16 mouse cellular contexts compared by ENCODE assay signal in the genomic region with DNA sequence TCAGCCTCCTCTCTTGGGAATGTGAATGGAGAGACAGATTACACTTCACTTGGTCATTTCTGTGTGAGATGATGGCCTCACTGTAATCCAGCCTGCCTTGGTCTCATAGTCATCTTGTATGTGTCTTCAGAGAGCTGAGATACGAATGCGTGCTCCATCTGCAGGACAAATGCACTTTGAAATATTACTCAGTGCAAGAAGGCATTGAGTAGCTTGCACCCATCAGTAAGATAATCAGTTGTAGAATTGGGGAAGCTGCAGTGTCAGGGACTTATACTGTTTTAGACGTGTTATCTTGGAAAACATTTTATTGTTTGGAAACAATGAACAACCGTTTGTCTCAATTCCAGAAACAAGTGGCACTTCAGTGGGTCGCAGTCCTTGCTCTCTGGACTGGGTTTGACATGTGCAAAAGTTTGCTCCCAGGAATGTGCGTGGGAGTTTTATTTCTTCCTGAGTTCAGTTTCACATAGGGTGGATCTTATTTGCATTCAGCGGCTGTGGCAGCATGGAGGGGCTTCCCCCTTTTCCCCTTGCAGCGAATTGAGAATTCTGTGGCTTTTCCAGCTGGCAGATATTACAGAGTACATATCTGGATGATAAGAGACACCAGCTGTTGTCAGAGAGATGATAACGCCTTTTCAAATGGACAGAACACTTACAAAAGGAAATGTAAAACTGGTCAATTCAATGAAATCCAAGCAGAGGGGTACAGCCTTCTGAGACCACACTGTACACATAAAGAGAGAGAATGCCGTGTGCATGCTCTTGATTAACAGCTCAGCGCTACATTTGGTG. TPM values are rescaled to one million over a fixed set of nuclear protein-coding genes. Genes with fewer than 3 reads are reported as not detected.
DNase-seq lines count a peak whose midpoint lies in the region; ATAC-seq and TF ChIP-seq lines count a peak whose summit lies in the region.
"Had no signal": no experiment of that assay in that cellular context is flagged by ENCODE, and none has a peak within 500 bp of the region (broad histone marks: within the 10 kb centered on the region; RNA-seq: fewer than 3 reads in every experiment).

No protein-coding gene starts in this region.

- H3K4me2 ChIP-seq in liver, embryonic 12.5 days, result peak overlapping the region; percentile 48

- no peaks in the 10 kb centered on the region for H3K9me3 ChIP-seq in liver, embryonic 12.5 days (replicated peaks)

- H3K27ac ChIP-seq in liver, adult 2 months (replicated peaks; ENCODE audit: insufficient read depth, low read depth, low read length), result peak overlapping the region; percentile 49
- peak overlapping the region; percentile 86 for H3K27ac ChIP-seq in liver, embryonic 12.5 days

- peaks cover 25% of the 10 kb centered on the region for H3K4me1 ChIP-seq in liver, adult 2 months (ENCODE audit: control insufficient read depth, insufficient read depth, low read length)
- peaks cover 47% of the 10 kb centered on the region for H3K4me1 ChIP-seq in liver, embryonic 12.5 days

- peak overlapping the region; percentile 5; the same call in 1 of the 2 replicates for H3K9ac ChIP-seq in liver, adult 2 months (ENCODE audit: low read depth, low read length)
- H3K9ac ChIP-seq in liver, embryonic 12.5 days, result peak overlapping the region; percentile 49

- no peaks in the 10 kb centered on the region for H3K36me3 ChIP-seq in liver, adult 2 months (ENCODE audit: control insufficient read depth, insufficient read depth, low read length)
- no peaks in the 10 kb centered on the region for H3K36me3 ChIP-seq in liver, embryonic 12.5 days

- H3K4me3 ChIP-seq in liver, adult 2 months (ENCODE audit: insufficient read depth, low read depth, low read length), result no peak overlapping the region
- H3K4me3 ChIP-seq in liver, embryonic 12.5 days, result no peak overlapping the region

- WGBS in liver, adult 2 months, result 36% methylated on average over 11 of the region's 11 CpGs
- 30% methylated on average over 11 of the region's 11 CpGs for WGBS in liver, embryonic 12.5 days (ENCODE audit: insufficient replicate concordance)

- no peaks in the 10 kb centered on the region for H3K79me2 ChIP-seq in liver, adult 2 months (ENCODE audit: control insufficient read depth, insufficient read depth, low read length)

- H3K27me3 ChIP-seq in liver, adult 2 months (ENCODE audit: control insufficient read depth, insufficient read depth, low read length), result no peaks in the 10 kb centered on the region
- H3K27me3 ChIP-seq in liver, embryonic 12.5 days (replicated peaks), result no peaks in the 10 kb centered on the region

- ATAC-seq in liver, embryonic 12.5 days, result peak; percentile 49
- ATAC-seq in granulocyte monocyte progenitor cell, adult 5-6 weeks (replicated peaks; ENCODE audit: poor library complexity, severe bottlenecking), result no peak
- ATAC-seq: intestine, postnatal 0 days had no signal

- DNase-seq in heart, adult 11 months, result peak; percentile 90
- no peak for DNase-seq in heart, adult 8-10 months (ENCODE audit: low spot score)
- DNase-seq in liver, adult 2 months (ENCODE audit: extremely low read depth, low read depth, low spot score), result no peak
- DNase-seq in liver (no peak), MEL-GATA-1-ER (ENCODE audit: extremely low read depth, low read depth) (peak; percentile 72)
- DNase-seq in cerebellum, adult 8-10 months, result no peak
- DNase-seq: cerebellum, adult 11 months; lung, postnatal 36 days; right cerebral cortex, postnatal 4 days had no signal

- TF ChIP-seq POLR2A in liver, adult 2 months (IDR thresholded peaks at IDR 0.05; ENCODE audit: extremely low read depth, insufficient read depth, low read length), result no peak

- TF ChIP-seq CTCF in liver, adult 2 months (IDR thresholded peaks at IDR 0.05; ENCODE audit: low read depth, low read length), result no peak

RNA-seq across cellular contexts. Expression of gene Gm42906, which starts 15.1 kb away (rescaled TPM):
- total RNA-seq in heart, adult 8-10 months (2022), result 1 to 10 TPM in 3 of 4 experiments, not detected in 1; 3.1 to 9.9 (median 9.5) TPM
- not detected in 2 replicates for total RNA-seq in liver, adult 2 months (2014; rRNA removed)
- not detected in 2 replicates for polyA plus RNA-seq in liver, adult 2 months (2012; rRNA removed)
- polyA plus RNA-seq in liver, embryonic 12.5 days (2016; fragmentation: Nextera tagmentation; extraction: Ambion mirVana), result not detected in 2 replicates
- not detected in 2 replicates for total RNA-seq in granulocyte monocyte progenitor cell, adult 5-6 weeks (2014; fragmentation: Nextera tagmentation)
- total RNA-seq in granulocyte monocyte progenitor cell, adult 5-6 weeks (2017), result not detected in 2 replicates
- total RNA-seq: left cerebral cortex, adult 8-10 months; neutrophil, adult 5-6 weeks had no signal
- polyA plus RNA-seq: erythroblast, embryonic 14.5 days; gonadal fat pad, adult 2 months; intestine, postnatal 0 days had no signal

Comparison
In these comparisons a context has a peak if more than half of its experiments do, and no peak if none do; other contexts are left out.
1. DNase-seq: peak in heart, adult 11 months (single experiment) and MEL-GATA-1-ER (single experiment); none in heart, adult 8-10 months (single experiment), liver, adult 2 months (single experiment), liver (single experiment) and cerebellum, adult 8-10 months (single experiment).